Mouse (Mus musculus) gastrocnemius, postnatal 36 days (tissue): Measurements from ENCODE around the gene Gm21970. TPM values are rescaled to one million over a fixed set of nuclear protein-coding genes. Genes with fewer than 3 reads are reported as not detected.

ENCODE experiments used
- DNase-seq, 2 experiments: peaks; one replicate each; pipeline ENCODE4 v3.0.0; 2022
- intact Hi-C: fragments of 180-260 bp; cut with DNase I; formaldehyde crosslinking; loops from one replicate; pipeline ENCODE4 v1.15.1; 2025
- total RNA-seq, 2 experiments: library from RNA; stranded (reverse); gene quantifications; 2 replicates each; pipeline ENCODE4 v1.2.3; 2021

Gm21970 gene
- total RNA-seq, 2 experiments from 2014 or later, result not detected

DNA sequence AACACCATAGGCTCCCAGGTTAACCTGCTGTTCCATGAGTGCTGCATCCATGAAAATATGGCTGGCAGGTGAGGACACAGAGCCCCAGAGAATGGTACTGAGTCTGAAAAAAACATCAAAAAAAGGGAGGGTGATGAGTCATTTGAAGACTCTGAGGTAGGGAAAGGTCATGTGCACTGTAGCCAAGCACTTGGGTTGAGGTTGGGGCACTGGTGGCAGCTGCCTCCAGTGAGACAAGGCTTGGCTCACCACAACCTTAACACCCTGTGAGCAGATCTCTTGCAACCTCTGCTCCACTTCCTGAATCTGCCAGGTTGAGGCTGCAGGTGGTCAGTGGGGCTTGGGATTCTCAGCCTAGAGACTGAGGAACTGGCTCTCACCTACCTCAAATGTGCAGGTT is 25.0 kb upstream of the Gm21970 start:
- DNase-seq, result no peak
- intact Hi-C loops, result no loop called here

DNA sequence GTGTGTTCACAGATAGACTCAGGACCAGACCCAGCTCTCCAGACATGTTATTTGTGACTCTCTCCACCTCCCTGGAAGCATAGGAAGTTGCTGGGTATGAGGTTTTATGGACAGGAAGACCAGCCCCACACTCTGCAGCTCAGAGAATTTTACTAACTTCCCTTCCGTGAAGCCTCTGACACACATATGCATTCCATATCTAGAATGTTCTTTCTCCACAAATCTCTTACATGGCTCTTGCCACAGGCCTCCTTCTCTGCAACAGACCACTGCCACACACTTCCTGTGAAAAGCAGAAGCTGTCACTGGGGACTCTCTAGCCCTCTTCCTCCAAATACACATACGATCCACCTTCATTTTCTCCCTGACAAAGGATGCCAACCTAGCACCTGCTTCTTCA is 24.5 kb upstream of the Gm21970 start:
- DNase-seq, result no peak
- intact Hi-C loops, result no loop called here

DNA sequence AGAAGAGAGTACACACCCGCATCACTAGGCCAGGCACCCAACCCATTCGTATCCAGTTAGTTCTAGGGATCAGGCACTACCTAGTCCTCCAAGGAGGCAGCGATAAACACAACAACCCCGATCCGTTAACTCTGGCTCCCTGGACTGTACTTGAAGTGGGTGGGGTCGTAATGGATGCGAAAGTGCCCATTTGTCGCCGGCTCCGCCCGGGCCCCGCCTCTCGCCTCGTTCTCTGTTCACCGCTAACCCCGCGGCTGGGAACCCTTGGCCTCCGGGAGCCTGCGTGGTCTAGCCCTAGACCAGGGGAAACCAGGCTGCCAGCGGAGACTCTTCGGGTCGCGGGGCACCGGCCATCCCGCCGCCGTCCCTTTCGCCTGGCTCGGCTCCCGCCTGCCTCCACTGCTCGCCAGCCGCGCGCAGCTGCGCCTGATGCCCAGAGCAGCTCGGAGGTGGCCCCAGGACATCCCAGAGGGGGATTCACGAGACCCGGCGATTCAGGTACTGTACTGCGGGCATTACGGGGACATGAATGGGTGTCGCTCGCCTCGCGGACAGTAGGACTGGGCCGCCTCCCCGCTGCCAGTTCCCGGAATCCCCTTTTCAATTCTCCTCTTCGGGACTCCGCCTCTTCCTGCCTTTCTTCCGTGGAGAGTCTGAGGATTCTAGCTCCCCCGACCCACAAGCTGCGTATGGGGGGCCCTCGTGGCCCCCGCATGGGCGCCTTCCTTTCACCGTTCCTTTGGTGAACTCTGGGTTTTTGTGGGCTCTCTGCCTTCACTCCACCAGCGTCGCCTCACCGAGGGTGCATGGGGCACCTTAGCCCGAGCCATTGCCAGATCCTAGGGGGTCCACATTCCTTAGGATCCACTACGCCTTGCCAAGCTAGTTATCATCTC is 18.7 kb upstream of the Gm21970 start, which contains the start of gene Ifnar2:
Gene Ifnar2 (plus strand): TSS at position 207 of the 896 bp plus-strand sequence.
- intact Hi-C loops, result no loop called here
- DNase-seq, result peak; percentile 76 to 77

DNA sequence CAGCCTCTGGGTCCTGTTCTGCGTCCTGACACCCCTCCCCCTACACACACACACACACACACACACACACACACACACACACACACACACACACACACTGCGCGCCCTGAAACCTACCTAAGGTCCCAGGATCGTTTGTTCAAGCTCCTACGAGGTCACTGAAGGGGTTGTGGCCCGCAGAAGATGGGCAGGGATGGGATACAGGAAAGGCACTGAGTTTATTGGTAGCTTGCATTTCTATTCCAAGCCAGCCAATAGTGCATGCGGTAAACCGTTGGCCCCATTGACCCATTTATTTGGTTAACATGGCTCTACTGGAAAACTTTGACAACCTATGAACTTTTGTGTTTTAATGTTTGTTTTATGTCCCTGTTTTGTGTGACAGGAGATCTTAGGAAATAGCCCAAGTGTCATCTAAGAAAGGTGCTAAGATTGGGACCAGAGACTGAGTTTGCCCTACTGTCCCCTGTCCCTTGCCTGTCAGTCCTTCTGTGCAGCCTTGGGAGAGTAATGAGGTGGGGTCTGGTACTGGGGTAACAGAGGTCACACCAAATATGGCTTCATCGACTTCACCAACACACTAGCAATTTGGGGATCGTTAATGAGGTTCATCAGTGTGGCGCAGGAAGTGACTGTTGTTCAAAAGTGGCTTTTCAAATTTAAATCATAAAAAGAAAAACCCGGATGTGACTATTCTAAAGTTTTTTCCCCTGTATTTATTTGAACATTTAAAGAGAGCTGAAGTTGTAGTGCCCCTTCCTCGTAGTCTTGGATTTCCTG is 17.9 kb upstream of the Gm21970 start:
- no peak for DNase-seq
- intact Hi-C loops, result no loop called here

DNA sequence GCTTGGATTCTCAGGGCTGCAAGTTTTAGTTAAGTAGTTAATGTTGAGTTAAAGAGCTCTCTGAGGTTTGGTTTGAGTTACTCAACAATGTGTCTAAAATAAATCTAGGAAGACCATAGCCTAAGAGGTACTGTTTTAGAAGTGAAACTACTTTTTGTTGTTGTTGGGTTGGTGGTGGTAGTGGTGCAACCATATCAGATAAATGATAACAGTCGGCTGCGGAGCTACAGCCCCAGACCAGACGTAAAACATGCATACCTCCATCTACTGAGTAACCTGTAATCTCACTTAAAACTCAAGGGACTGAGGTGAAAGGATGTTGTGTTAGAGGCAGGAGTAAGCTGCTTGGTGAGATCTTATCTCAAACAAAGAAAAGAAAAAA is 17.3 kb upstream of the Gm21970 start:
- intact Hi-C loops, result no loop called here
- no peak for DNase-seq

DNA sequence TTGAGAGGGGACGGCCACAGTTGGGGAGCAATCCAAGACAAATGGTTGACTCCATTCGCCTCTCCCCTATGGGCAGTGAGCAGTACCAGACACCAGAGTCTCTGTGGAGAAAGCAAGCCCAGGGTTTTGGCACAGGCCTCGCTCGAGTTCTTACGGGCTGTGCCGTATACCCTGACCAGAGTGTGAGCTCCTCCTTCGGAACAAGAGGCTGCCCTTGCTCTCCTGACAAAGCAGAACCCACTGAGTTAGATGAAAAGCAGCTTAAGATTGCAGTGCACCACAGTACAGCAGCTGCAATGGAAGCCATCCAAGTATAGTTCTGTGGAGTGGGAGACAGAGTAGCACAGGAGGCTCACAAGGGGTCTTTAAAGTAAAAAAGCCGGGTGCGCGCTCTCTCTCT is 14.8 kb upstream of the Gm21970 start:
- intact Hi-C loops, result no loop called here
- no peak for DNase-seq

DNA sequence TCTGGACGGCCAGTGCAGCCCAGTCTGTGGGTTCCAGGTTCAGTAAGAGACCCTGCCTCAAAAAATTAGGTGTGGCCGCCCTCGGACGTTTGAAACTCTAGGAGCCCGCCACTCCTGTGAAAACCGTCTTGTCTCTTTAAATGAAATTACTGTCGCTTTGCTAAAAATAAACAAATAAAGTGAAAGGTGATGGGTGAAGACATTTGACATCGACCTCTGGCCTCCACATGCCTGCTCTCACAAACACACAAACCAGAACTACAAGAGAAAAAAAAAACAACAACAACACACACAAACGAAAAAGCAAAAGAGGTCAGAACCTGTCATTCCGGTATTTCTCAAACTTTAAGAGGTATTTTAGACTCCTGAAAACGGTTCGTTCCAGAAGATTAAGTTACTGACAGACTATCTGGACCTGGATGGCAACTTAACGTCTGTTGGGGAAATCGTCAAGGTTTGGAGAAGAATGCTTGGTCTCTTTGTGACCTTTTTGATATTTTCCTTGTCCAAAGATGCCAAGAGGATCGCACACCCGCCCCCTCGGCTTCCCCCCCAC is 13.0 kb upstream of the Gm21970 start:
- no peak for DNase-seq
- intact Hi-C loops, result no loop called here

DNA sequence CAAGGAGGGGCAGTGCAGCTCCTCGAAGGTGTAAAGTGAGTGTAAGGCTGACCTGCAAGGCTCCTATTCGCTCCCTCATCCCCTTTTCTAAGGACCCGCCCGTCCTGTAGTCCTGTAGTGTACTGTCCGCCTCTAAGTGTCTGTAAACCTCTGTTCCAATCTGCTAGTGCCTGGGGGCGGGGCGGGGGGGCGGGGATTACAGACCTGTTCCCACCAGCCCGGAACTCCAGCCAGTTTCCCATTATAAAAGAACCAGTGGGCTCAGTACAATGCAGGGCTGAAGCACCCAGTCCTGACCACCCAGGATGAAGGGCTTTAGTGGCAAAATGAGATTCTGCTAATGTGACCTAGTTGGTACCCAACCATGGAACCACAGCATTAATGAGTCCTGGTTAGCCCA is 12.5 kb upstream of the Gm21970 start:
- intact Hi-C loops, result no loop called here
- DNase-seq, result no peak

DNA sequence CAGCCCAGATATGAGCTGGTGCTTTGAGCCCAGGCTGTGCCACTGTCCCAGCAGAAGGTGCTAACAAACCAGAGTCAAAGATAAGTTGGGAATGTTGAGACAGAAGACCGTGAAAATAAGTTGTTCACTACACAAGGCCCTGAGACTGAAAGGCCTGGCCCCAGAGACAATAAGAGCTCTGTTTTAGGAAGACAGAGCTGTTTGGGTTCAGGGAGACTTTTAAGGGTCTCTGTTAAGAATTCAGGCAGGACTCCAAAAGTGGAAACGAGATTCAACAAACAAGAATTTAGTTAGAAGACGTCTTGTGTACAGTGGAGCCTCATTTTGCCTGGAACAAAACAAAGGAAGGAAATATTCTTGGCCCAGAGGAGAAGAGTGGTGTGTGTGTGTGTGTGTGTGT is 12.1 kb upstream of the Gm21970 start:
- intact Hi-C loops, result no loop called here
- DNase-seq, result no peak

DNA sequence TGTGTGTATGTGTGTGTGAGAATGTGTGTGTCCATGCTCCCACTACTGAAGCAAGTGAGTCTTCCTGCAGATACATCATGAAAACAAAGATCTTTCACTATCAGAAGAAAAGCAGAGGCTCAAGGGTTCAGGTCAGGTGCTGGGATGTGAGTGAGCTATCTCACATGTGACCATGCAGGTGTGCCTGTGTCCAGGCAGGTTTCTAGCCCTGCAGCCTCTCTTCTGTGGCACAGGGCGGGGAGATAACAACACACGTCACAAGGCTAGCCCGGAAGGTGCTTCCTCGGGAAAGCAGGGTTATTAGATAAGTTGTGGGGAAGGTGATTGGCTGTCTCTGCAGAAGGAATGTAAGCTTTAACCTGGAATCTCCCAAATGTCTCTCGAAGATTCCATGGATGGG is 11.4 kb upstream of the Gm21970 start:
- intact Hi-C loops, result no loop called here
- DNase-seq, result no peak

DNA sequence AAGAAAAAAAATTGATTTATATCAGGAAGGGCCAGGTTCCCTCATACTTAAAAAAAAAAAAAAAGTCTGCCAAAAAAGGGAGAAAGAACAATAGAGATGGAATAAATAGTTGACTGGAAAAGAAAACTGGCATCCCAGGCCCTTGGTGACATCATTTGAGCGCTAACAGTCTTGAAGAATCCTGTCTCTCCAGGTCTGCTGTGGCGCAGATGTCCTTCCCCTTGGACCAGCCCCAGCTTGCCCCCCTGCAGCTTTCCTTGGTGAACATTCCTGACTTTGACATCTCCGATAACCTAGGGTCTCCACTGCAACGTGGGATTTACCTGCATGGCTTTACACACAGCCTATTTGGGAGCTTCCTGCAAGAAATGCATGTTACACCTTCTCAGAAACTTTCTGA is 9.9 kb upstream of the Gm21970 start:
- intact Hi-C loops, result no loop called here
- DNase-seq, result no peak

DNA sequence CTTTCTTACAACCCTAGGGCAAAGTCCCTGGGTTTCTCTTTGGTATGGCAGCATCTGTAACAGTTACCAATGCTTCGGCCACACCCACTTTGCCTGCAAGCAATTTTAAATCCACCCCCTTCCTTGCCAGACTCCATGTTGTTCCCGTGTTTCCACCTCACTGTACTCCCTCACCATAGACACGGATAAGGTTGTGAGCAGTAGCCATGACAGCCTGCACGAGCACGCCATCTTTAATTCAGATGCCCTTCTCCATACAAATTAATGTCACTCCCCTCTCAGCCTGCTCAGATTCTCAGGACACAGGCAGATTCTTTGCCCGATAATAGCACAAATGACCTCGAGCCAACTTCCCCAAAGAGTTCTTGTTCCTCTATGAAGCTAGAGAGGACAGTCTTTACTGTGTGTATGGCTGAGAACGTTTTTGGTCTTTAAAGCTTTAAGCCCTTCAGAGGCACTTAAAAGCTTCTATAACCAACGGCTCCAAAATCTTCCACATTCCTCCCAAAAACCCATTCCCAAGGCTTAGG is 9.2 kb upstream of the Gm21970 start:
- intact Hi-C loops, result no loop called here
- DNase-seq, result no peak

DNA sequence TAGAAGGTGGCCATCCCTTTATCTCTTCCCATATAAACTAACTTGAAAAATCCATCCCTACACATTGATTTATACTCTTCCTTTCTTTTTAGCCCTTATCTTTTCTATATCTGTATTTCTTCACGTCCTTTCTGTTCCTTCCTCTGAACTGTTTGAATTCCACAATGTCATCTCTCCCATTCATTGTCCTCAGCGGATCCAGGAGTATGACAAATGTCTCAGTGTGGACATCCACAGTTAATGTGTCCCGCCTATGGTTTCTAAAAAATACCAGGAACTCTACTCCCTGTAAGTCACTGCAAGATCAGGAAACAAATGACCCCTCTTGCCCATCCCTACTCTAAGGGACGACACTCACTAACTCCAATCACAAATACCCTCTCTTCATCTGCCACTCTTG is 7.3 kb upstream of the Gm21970 start:
- intact Hi-C loops, result no loop called here
- no peak for DNase-seq

DNA sequence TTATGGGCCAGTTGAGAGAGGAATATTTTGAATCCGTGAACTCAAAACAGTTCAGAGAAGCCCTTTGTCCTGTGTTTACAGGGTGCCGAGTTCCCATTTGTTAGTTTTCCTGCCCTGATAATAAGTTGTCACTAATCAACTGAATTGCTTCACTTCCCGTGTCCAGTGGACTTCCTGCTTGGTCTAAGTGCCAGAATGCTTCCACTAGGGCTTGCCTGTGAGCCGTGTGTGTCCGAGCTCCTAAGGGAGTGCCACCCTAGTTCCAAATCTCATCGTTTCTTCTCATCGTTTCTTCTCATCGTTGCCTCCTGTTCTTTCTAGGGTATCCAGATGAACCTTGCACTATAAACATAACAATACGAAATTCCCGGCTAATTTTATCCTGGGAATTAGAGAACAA is 5.9 kb upstream of the Gm21970 start:
- intact Hi-C loops, result no loop called here
- DNase-seq, result no peak

DNA sequence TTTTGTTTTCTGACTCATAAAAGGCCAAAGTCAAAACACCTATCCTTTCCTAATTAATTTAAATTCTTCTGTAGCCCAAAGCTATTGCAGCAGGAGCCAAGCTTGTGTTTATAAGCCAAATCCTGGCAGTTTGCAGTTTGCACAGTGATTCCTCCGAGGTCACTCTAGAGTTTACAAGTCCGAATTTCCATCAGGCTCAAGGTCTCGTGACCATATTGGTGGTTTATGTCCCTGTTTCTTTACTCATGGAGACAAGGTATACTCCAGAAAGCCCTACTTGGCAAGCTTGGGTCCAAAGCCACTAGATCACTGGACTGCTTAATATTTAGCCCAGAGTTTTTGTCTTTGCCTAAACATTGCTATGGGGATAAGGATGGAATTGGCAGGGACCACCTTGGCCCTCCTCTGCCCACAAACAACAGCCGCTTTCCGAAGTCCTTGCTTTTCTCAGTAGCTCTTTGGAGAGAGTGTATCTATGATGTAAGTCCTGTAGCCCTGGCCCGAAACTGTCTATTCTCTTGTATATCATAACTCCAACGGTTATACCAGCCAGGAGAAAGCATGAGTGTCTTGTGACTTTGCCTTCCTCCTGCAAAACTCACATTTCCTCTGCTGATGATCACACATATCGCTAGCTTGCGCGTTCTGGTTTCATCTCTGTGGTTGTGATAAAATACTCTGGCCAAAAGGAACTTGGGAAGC is 5.0 kb upstream of the Gm21970 start:
- intact Hi-C loops, result no loop called here
- no peak for DNase-seq

DNA sequence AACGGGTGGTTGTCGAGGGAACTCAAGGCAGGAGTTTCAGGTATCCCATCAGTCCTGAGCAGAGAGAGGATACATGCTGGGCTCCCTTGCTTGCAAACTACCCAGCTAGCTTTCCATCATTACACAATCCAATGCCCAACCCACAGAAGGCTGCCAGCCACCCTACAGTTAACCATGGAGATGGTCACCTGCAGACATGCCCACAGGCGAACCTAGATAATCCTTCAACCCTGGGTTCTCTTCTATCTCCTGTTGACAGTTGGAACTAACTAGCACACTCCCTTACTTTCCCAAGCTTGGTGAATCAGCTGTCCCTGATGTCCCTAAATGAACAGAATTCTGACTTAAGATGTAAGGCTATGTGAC is 4.4 kb upstream of the Gm21970 start:
- intact Hi-C loops, result no loop called here

DNA sequence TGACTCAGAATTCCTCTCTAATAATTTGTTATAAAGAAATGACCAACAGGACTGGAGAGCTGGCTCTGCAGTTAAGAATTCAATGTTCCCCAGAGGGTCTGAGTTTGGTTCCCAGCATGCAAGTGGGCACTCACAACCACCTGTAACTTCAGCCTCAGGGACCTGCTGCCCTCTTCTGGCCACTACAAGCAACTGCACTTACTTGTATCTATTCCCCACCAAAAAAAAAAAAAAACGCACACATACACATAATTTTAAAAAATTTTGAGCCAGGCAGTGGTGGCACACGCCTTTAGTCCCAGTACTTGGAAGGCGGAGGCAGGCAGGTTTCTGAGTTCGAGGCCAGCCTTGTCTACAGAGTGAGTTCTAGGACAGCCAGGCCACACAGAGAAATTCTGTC is 1.4 kb upstream of the Gm21970 start:
- DNase-seq, result no peak
- intact Hi-C loops, result no loop called here

More for the DNA sequence above, 4.4 kb upstream of the Gm21970 start:
- no peak for DNase-seq

DNA sequence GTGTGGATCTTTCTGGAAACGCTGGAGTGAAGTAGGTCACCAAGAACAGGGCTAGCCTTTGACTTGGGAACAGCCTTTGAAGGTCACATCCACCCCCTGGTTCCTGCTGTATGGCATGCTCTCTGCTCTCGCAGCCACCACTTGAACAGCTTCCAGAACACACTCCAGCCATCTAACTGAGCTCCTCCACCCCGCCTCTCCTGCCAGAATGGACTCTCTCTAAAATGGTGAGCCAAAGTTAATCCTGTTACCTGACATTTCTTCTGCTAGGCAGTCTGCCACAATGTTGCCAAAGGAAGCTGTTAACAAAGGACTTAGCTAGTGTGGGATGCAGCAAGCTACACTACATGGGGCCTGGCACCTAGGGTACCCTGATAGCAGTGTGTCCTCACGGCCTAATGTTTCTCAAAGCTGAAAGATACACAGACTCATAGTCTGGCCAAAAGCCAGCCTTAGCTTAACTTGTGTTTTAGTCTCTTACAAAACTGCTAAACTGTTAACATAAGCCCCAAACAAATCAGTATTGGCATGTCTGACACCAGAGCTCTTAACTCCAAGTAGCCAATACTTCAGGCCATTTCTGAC is 3.4 kb downstream of the Gm21970 start:
- no peak for DNase-seq
- intact Hi-C loops, result loop anchor here (5.0 kb wide), 1 partner anchor 33 kb away; no protein-coding TSS in a partner anchor

DNA sequence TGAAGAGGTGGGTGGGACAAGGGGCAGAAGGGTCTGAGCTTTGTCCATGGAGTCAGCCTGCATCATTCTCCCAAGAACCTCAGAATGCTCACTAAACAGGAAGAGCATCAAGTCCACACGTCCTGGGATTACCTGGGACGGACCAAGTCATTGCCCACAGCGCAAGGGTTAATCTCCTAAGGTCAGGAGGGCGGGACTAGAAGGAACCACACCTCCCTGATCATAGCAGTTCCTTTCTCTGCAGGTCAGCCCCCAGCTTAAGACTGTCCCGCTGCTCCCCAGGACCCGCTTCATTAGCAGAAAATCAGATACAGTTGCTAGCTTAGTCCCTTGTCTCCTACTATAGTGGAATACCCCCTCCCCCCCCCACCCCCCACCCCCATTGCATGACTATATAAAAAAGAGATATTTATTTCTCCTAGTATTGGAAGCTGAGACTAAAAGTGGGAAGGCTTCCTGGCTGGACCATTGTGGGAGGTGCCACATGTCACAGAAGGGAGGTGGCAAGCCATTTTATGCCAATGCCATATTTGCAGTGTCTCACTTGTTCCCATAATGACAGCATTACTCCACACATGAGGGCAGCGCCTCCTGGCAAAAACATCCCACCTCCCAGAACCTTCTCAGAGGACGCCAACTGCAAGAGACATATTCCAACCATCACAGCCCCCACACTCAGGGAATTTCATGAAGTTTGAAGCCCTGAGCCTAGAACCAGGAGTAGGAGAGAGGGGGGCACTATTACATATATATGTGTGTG is 4.3 kb downstream of the Gm21970 start:
- DNase-seq, result no peak
- intact Hi-C loops, result loop anchor here (5.0 kb wide), 1 partner anchor 34 kb away; no protein-coding TSS in a partner anchor
